Mouse (Mus musculus) frontal cortex, postnatal 36 days (tissue): Measurements from ENCODE around the gene Higd1a.

ENCODE experiments used
- DNase-seq, 2 experiments: peaks; one replicate each; pipeline ENCODE4 v3.0.0; 2022; ENCODE audit warnings: low spot score in 2 of 2

The Higd1a gene

DNA sequence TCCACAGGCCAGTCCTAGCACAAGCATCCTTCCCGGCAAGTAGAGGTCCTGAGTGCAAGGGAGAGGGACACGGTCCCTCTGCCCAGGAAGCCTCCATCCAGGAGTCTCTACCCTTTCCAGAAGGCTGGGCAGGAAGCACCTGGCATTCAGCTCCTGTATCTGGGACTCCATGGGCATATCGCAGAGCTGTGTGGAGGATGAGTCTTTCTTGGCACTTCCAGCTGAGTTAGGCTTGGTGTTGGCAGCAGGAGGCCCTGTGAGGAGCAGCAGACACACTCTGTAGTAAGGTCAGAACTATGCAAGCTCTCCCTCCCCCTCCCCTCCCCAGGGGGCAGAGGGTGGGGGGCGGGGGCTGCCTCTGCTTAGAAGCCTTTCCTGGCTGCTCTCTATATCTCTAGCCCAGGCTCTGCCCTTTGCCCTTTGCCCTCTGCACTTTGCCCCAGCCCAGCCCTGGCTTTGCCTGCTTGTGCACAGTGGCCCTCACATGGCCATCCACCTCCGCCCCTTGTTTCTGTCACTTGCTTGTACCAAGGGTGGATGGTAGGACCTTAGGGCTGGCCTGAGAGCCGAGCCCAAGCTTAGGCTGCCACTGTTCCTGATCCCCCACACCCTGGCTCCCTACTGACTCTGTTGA is 59.2 kb downstream of the Higd1a start:
- no peak for DNase-seq
